ENCODE assay signal across 26 mouse cellular contexts in genomic region chr5:107019057-107019456, GRCm38 (mm10). TPM values are rescaled to one million over a fixed set of nuclear protein-coding genes. Genes with fewer than 3 reads are reported as not detected.
DNase-seq lines count a peak whose midpoint lies in the region; ATAC-seq lines count a peak whose summit lies in the region.
"Had no signal": no experiment of that assay in that cellular context is flagged by ENCODE, and none has a peak within 500 bp of the region (broad histone marks: within the 10 kb centered on the region; RNA-seq: fewer than 3 reads in every experiment).

No protein-coding gene starts in this region.

- intact Hi-C loops in heart, postnatal 36 days (cut with DNase I) = no loop called here

- peaks cover 36% of the 10 kb centered on the region for H3K4me1 ChIP-seq in embryonic facial prominence, embryonic 15.5 days
- peaks cover 36% of the 10 kb centered on the region for H3K4me1 ChIP-seq in embryonic facial prominence, embryonic 10.5 days
- peaks cover 41% of the 10 kb centered on the region for H3K4me1 ChIP-seq in heart, embryonic 10.5 days
- H3K4me1 ChIP-seq in liver, embryonic 11.5 days (replicated peaks; ENCODE audit: control insufficient read depth, insufficient read depth, low read length) = peaks cover 21% of the 10 kb centered on the region
- H3K4me1 ChIP-seq in limb, embryonic 10.5 days = peaks cover 41% of the 10 kb centered on the region

- no peak overlapping the region for H3K9ac ChIP-seq in embryonic facial prominence, embryonic 15.5 days
- no peak overlapping the region for H3K9ac ChIP-seq in liver, embryonic 11.5 days (ENCODE audit: low read depth, low read length)
- H3K9ac ChIP-seq: embryonic facial prominence, embryonic 12.5 days; forebrain, embryonic 13.5 days; heart, embryonic 13.5 days; hindbrain, embryonic 14.5 days had no signal

- no peak for DNase-seq in embryonic facial prominence, embryonic 10.5 days (ENCODE audit: low spot score)
- peak; percentile 51 for DNase-seq in heart, embryonic 10.5 days (ENCODE audit: low spot score)
- DNase-seq in heart, postnatal 36 days = no peak
- peak; percentile 17 for DNase-seq in liver, embryonic 11.5 days (ENCODE audit: low spot score)
- DNase-seq in liver = no peak
- peak; percentile 27 for DNase-seq in limb, embryonic 10.5 days (ENCODE audit: low spot score)
- no peak for DNase-seq in urinary bladder, postnatal 25 days (ENCODE audit: low spot score)
- DNase-seq: adrenal gland, adult 8-10 months; adrenal gland, postnatal 25 days; cerebellum, adult 11-12 months; cerebellum, adult 8-10 months; cerebellum, postnatal 10 days; cerebellum, postnatal 36 days; gastrocnemius, postnatal 25 days; kidney, adult 11 months had no signal

- no peaks in the 10 kb centered on the region for H3K27me3 ChIP-seq in embryonic facial prominence, embryonic 15.5 days
- H3K27me3 ChIP-seq in embryonic facial prominence, embryonic 10.5 days (replicated peaks; ENCODE audit: low read depth, poor library complexity, severe bottlenecking) = no peaks in the 10 kb centered on the region
- H3K27me3 ChIP-seq in heart, embryonic 10.5 days (ENCODE audit: insufficient read depth, poor library complexity, severe bottlenecking) = peaks cover 2% of the 10 kb centered on the region; the same call in 1 of the 2 replicates
- no peaks in the 10 kb centered on the region for H3K27me3 ChIP-seq in liver, embryonic 11.5 days (replicated peaks; ENCODE audit: control insufficient read depth, insufficient read depth, low read length)
- no peaks in the 10 kb centered on the region for H3K27me3 ChIP-seq in limb, embryonic 10.5 days (ENCODE audit: low read depth, poor library complexity, severe bottlenecking)
- H3K27me3 ChIP-seq: embryonic facial prominence, embryonic 12.5 days; heart, embryonic 13.5 days had no signal

- WGBS in embryonic facial prominence, embryonic 15.5 days = 36% methylated on average over 5 of the region's 5 CpGs
- WGBS in embryonic facial prominence, embryonic 10.5 days = 71% methylated on average over 5 of the region's 5 CpGs
- 74% methylated on average over 5 of the region's 5 CpGs for WGBS in heart, embryonic 10.5 days
- WGBS in liver, embryonic 11.5 days = 73% methylated on average over 5 of the region's 5 CpGs
- WGBS in limb, embryonic 10.5 days = 78% methylated on average over 5 of the region's 5 CpGs

- H3K9me3 ChIP-seq in embryonic facial prominence, embryonic 15.5 days (replicated peaks) = no peaks in the 10 kb centered on the region
- 0 out of 2 replicates have a peak, but pooled peaks cover 3% of the 10 kb centered on the region for H3K9me3 ChIP-seq in embryonic facial prominence, embryonic 10.5 days
- no peaks in the 10 kb centered on the region for H3K9me3 ChIP-seq in heart, embryonic 10.5 days
- no peaks in the 10 kb centered on the region for H3K9me3 ChIP-seq in liver, embryonic 11.5 days (ENCODE audit: control insufficient read depth, low read length)
- H3K9me3 ChIP-seq in limb, embryonic 10.5 days (replicated peaks) = no peaks in the 10 kb centered on the region
- H3K9me3 ChIP-seq: embryonic facial prominence, embryonic 12.5 days; forebrain, embryonic 10.5 days; heart, embryonic 13.5 days had no signal

- H3K4me2 ChIP-seq in embryonic facial prominence, embryonic 15.5 days (replicated peaks) = no peak overlapping the region
- no peak overlapping the region for H3K4me2 ChIP-seq in liver, embryonic 11.5 days
- H3K4me2 ChIP-seq: embryonic facial prominence, embryonic 12.5 days; forebrain, embryonic 13.5 days; heart, embryonic 13.5 days; hindbrain, embryonic 14.5 days had no signal

- H3K36me3 ChIP-seq in embryonic facial prominence, embryonic 15.5 days = no peaks in the 10 kb centered on the region
- no peaks in the 10 kb centered on the region for H3K36me3 ChIP-seq in embryonic facial prominence, embryonic 10.5 days (replicated peaks)
- H3K36me3 ChIP-seq in heart, embryonic 10.5 days = no peaks in the 10 kb centered on the region
- H3K36me3 ChIP-seq in liver, embryonic 11.5 days (ENCODE audit: control insufficient read depth, insufficient read depth, low read length) = no peaks in the 10 kb centered on the region
- 0 out of 2 replicates have a peak, but pooled peaks cover 2% of the 10 kb centered on the region for H3K36me3 ChIP-seq in limb, embryonic 10.5 days
- H3K36me3 ChIP-seq: embryonic facial prominence, embryonic 12.5 days; forebrain, embryonic 10.5 days; heart, embryonic 13.5 days had no signal

- ATAC-seq in embryonic facial prominence, embryonic 15.5 days (ENCODE audit: insufficient number of reproducible peaks, low FRiP score, low TSS enrichment, low read depth) = no peak
- no peak for ATAC-seq in liver, embryonic 11.5 days (replicated peaks; ENCODE audit: low FRiP score)
- ATAC-seq: activated CD4-positive, CD25-positive, alpha-beta regulatory T cell, adult 4 months; forebrain, embryonic 13.5 days; forebrain, embryonic 16.5 days; hindbrain, postnatal 0 days; inflammation-experienced regulatory T-cells, adult 6 months had no signal

- no peak overlapping the region for H3K4me3 ChIP-seq in embryonic facial prominence, embryonic 15.5 days (replicated peaks)
- H3K4me3 ChIP-seq in embryonic facial prominence, embryonic 10.5 days = no peak overlapping the region
- no peak overlapping the region for H3K4me3 ChIP-seq in heart, embryonic 10.5 days
- H3K4me3 ChIP-seq in liver, embryonic 11.5 days (ENCODE audit: low read depth, low read length) = no peak overlapping the region
- no peak overlapping the region for H3K4me3 ChIP-seq in limb, embryonic 10.5 days
- H3K4me3 ChIP-seq: embryonic facial prominence, embryonic 12.5 days; erythroblast, embryonic 14.5 days; forebrain, embryonic 10.5 days; forebrain, embryonic 13.5 days; heart, embryonic 13.5 days had no signal

- H3K27ac ChIP-seq in embryonic facial prominence, embryonic 15.5 days (replicated peaks) = 0 out of 2 replicates have a peak overlapping the region, but pooled peaks have one; percentile 24
- no peak overlapping the region for H3K27ac ChIP-seq in embryonic facial prominence, embryonic 10.5 days (replicated peaks)
- H3K27ac ChIP-seq in heart, embryonic 10.5 days = no peak overlapping the region
- H3K27ac ChIP-seq in liver, embryonic 11.5 days (ENCODE audit: low read depth, low read length) = no peak overlapping the region
- no peak overlapping the region for H3K27ac ChIP-seq in limb, embryonic 10.5 days
- H3K27ac ChIP-seq: embryonic facial prominence, embryonic 12.5 days; forebrain, embryonic 10.5 days; forebrain, embryonic 13.5 days; hindbrain, embryonic 14.5 days; hindbrain, postnatal 0 days had no signal

RNA-seq across cellular contexts. Expression of gene Cdc7, which starts 54.9 kb away (rescaled TPM):
- 38.3 and 39.0 TPM in 2 replicates for polyA plus RNA-seq in embryonic facial prominence, embryonic 15.5 days (2015; fragmentation: Nextera tagmentation; extraction: Ambion mirVana)
- polyA plus RNA-seq in embryonic facial prominence, embryonic 10.5 days (2016; fragmentation: Nextera tagmentation; extraction: Ambion mirVana) = 63.7 and 65.3 TPM in 2 replicates
- polyA plus RNA-seq in heart, embryonic 10.5 days (2016; fragmentation: Nextera tagmentation; extraction: Ambion mirVana) = 40.8 and 46.6 TPM in 2 replicates
- under 1 TPM; 0.39 to 0.60 TPM for total RNA-seq in heart, postnatal 36 days (2021)
- 55.0 and 55.3 TPM in 2 replicates for polyA plus RNA-seq in liver, embryonic 11.5 days (2014; fragmentation: Nextera tagmentation; extraction: Ambion mirVana)
- polyA plus RNA-seq in limb, embryonic 10.5 days (2016; fragmentation: Nextera tagmentation; extraction: Ambion mirVana) = 58.5 and 67.8 TPM in 2 replicates

Comparison
In these comparisons a context has a peak if more than half of its experiments do, and no peak if none do; other contexts are left out.
1. DNase-seq: peak in heart, embryonic 10.5 days (single experiment), liver, embryonic 11.5 days (single experiment) and limb, embryonic 10.5 days (single experiment); none in embryonic facial prominence, embryonic 10.5 days (single experiment), heart, postnatal 36 days (0 of 2), liver (single experiment) and urinary bladder, postnatal 25 days (single experiment).